Mouse (Mus musculus) forebrain, embryonic 12.5 days (tissue): ENCODE data around the gene Zbtb20. TPM values are rescaled to one million over a fixed set of nuclear protein-coding genes. Genes with fewer than 3 reads are reported as not detected.

Source experiments
- ATAC-seq: fragments of 200-750 bp; cut with Nextera tagmentation; 2 replicates; pipeline ENCODE4 v1.8.0; 2017; ENCODE audit warnings: moderate TSS enrichment; ENCODE audit not compliant: low FRiP score
- H3K27ac ChIP-seq: fragments of 300-500 bp; sonication (generic); 2 replicates; pipeline ENCODE4 v1.5.1; 2016; ENCODE audit warnings: mild to moderate bottlenecking
- H3K27me3 ChIP-seq: fragments of 300-500 bp; sonication (generic); 2 replicates; pipeline ENCODE4 v1.6.1; 2016; ENCODE audit warnings: mild to moderate bottlenecking
- H3K36me3 ChIP-seq: fragments of 300-500 bp; sonication (generic); replicated peaks from 2 replicates; pipeline ENCODE4 v1.6.1; 2016; ENCODE audit warnings: mild to moderate bottlenecking
- H3K4me1 ChIP-seq: fragments of 300-500 bp; sonication (generic); 2 replicates; pipeline ENCODE4 v1.6.1; 2016
- H3K4me2 ChIP-seq: fragments of 300-500 bp; sonication (generic); 2 replicates; pipeline ENCODE4 v1.6.1; 2016; ENCODE audit warnings: mild to moderate bottlenecking, moderate library complexity
- H3K4me3 ChIP-seq: fragments of 300-500 bp; sonication (generic); replicated peaks from 2 replicates; pipeline ENCODE4 v1.5.1; 2016; ENCODE audit warnings: mild to moderate bottlenecking
- H3K9ac ChIP-seq: fragments of 300-500 bp; sonication (generic); 2 replicates; pipeline ENCODE4 v1.6.1; 2016; ENCODE audit warnings: mild to moderate bottlenecking
- H3K9me3 ChIP-seq: fragments of 300-500 bp; sonication (generic); 2 replicates; pipeline ENCODE4 v1.6.1; 2016
- WGBS: fragments of 180-500 bp; shearing (Covaris S2); methylation state at CpG from one replicate; pipeline ENCODE4 v1.1.7; 2016; 5-methylcytosine and 5-hydroxymethylcytosine counted together
- polyA plus RNA-seq: library from polyadenylated mRNA; unstranded; fragments of >200 nt; fragmentation: Nextera tagmentation; extraction: Ambion mirVana; gene quantifications from 2 replicates; pipeline ENCODE4 v1.2.1, GENCODE M21; 2016

Gene Zbtb20
- polyA plus RNA-seq, 1 experiment from 2014 or later = 73.6 TPM

DNA sequence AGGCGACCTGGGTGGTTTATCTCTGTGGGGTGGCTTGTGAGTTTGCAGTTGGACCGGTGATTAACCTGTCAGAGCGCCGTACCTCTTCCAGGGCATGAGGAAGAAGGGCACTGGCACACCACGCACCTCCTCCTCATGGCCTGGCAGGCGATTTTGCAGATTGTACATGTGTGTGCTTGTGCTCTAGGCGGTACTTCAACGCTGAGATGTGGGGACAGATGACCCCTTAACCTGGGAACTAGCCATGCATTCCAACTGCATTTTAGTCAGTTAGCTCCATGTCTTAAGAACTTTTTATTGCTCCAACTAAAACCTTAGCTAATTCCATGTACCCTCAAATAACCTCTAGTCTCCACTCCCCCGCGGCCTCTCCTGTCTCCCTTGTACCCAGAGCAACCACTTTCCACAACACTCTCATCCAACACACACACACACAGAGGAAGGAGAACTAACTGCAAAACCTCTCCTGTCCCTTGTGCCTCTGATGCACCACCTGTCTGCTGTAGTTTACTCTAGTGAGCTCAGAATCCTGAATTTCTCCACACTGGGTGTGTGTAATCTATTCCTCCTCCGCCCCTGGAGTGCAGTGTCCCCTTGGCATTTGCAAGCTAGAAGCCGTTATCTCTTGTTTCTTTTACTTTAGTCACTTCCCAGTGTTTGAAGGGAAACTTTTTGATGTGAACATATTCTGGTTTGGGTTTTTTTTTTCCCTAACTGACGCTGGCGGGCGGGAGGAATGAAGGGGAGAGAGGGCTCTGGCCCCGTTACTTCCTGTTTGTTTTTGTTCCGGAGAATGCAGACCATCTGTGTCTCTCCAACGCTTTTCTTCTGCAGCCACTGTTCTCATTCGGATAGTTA, 671.9 kb downstream of the Zbtb20 start:
- Histone ChIP-seq H3K4me3 (no peak overlapping the region), H3K27me3 (no peaks in the 10 kb centered on the region), H3K4me2 (no peak overlapping the region), H3K9ac (peak overlapping the region; percentile 2; the same call in 1 of the 2 replicates), H3K27ac (0 out of 2 replicates have a peak overlapping the region, but pooled peaks have one; percentile 50), H3K9me3 (no peaks in the 10 kb centered on the region), H3K4me1 (peaks cover 43% of the 10 kb centered on the region), H3K36me3 (no peaks in the 10 kb centered on the region)
- 45% methylated on average over 19 of the region's 19 CpGs for WGBS
- peak; percentile 59; the same call in 1 of the 2 replicates for ATAC-seq

- Histone ChIP-seq H3K27ac (peak overlapping the region; percentile 9; the same call in 1 of the 2 replicates), H3K9ac (no peak overlapping the region), H3K4me3 (no peak overlapping the region), H3K27me3 (no peaks in the 10 kb centered on the region), H3K4me1 (peaks cover 47% of the 10 kb centered on the region), H3K4me2 (no peak overlapping the region), H3K9me3 (no peaks in the 10 kb centered on the region), H3K36me3 (no peaks in the 10 kb centered on the region)
- no peak for ATAC-seq
- WGBS = 73% methylated on average over 5 of the region's 5 CpGs
Measured at GRCm38 (mm10) chr16:43548774-43549173, 673.1 kb downstream of the Zbtb20 start.

DNA sequence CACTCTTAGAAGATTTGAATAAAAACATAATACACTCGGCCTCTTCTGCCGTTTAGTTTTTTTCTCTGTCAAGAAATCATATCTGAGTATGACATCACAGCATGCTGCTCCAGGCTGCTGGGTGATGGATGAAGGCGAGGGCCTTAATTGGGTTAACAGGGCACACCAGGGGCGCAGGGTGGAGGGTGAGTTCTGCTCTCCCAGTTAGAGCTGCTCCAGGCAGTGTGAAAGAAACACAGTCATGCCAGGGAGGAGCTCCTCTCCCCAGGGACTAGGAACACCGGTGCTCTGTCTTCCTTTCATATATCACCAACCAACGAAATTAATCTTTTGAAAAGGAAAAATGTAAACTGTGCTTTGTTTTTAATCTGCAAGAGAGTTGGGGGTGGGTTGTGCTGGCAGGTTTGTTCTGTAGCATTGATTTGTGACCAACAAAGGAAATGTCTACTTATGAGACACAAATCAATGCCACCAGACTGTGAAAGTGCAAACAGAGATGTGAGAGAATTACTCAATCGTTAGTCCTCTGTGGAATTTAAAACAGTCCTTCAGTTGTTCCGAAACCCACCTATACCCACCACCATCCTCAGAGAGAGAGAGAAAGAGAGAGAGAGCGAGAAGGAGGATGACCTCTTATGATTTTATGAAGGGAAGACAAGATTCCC, 673.9 kb downstream of the Zbtb20 start:
- no peaks in the 10 kb centered on the region for H3K36me3 ChIP-seq
- peak overlapping the region; percentile 19; the same call in 1 of the 2 replicates for H3K27ac ChIP-seq
- no peak overlapping the region for H3K9ac ChIP-seq
- H3K27me3 ChIP-seq = no peaks in the 10 kb centered on the region
- peak; percentile 31; the same call in 1 of the 2 replicates for ATAC-seq
- peaks cover 47% of the 10 kb centered on the region for H3K4me1 ChIP-seq
- H3K9me3 ChIP-seq = no peaks in the 10 kb centered on the region
- no peak overlapping the region for H3K4me3 ChIP-seq
- H3K4me2 ChIP-seq = no peak overlapping the region
- WGBS = 45% methylated on average over 9 of the region's 9 CpGs

DNA sequence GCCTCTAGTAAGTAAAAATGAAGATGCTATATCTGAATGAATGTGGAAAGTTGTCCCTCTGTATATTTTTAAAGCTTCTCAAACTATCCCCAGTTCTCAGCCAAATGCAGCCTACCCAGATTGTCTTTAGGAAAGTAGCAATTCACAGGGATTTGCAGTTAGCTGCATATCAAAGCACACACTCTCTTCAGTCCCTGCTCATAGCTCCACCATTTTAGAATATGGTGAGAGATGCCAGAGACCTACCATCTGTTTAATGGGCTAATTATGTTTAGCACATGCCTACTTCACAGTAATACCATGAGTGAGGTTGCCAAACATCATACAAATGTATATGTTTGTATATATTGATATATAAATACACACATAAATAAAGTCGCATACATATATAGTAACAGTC, 676.8 kb downstream of the Zbtb20 start:
- no peaks in the 10 kb centered on the region for H3K36me3 ChIP-seq
- H3K4me2 ChIP-seq = no peak overlapping the region
- H3K27me3 ChIP-seq = no peaks in the 10 kb centered on the region
- H3K4me1 ChIP-seq = peaks cover 32% of the 10 kb centered on the region
- 96% methylated on average over 1 of the region's 1 CpGs for WGBS
- H3K27ac ChIP-seq = no peak overlapping the region
- ATAC-seq = no peak
- H3K9me3 ChIP-seq = no peaks in the 10 kb centered on the region
- H3K9ac ChIP-seq = no peak overlapping the region
- no peak overlapping the region for H3K4me3 ChIP-seq

DNA sequence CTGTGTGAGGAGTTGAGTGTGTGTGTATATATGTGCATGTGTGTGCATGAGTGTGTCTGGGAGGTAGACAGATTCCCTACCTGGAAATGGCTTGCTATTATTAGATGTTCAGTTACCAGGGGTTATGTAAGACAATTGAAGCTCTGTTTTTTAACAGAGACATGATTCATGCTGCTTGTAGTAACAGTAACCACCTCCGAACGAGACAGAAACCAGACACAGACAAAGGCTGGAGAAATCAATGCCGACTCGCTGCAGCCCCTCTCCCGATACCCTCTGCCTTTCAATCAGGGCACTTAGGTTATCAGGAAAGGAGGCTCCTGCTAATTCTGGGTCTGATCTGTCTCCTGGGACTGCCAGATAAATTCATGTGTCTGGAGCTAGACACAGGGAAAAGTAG, 681.7 kb downstream of the Zbtb20 start:
- Histone ChIP-seq H3K4me3 (no peak overlapping the region), H3K9me3 (no peaks in the 10 kb centered on the region), H3K27me3 (no peaks in the 10 kb centered on the region), H3K36me3 (no peaks in the 10 kb centered on the region), H3K4me1 (peaks cover 9% of the 10 kb centered on the region; the same call in 1 of the 2 replicates), H3K9ac (no peak overlapping the region), H3K27ac (0 out of 2 replicates have a peak overlapping the region, but pooled peaks have one; percentile 42), H3K4me2 (no peak overlapping the region)
- 69% methylated on average over 5 of the region's 5 CpGs for WGBS
- ATAC-seq = no peak

DNA sequence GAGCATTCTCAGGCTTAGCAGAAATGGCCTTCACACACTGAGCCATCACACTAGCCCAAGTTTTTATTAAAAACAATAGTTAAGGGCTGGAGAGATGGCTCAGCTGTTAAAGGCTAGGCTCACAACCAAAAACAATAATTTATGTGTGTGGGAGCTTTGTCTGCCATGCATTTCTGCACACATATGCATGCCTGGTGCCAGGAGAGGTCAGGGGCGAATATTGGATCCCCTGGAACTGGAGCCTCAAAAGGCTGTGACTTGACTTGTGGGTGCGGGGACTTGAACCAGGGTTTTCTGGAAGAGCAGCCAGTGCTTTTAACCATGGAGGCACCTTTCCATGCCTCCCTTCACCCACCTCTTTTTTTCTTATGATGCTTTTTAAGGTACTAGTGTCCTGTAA, 685.6 kb downstream of the Zbtb20 start:
- H3K9ac ChIP-seq = no peak overlapping the region
- H3K4me3 ChIP-seq = no peak overlapping the region
- ATAC-seq = no peak
- H3K4me2 ChIP-seq = no peak overlapping the region
- WGBS = 94% methylated on average over 2 of the region's 2 CpGs
- H3K9me3 ChIP-seq = no peaks in the 10 kb centered on the region
- no peaks in the 10 kb centered on the region for H3K36me3 ChIP-seq
- H3K4me1 ChIP-seq = peaks cover 5% of the 10 kb centered on the region; the same call in 1 of the 2 replicates
- no peak overlapping the region for H3K27ac ChIP-seq
- H3K27me3 ChIP-seq = no peaks in the 10 kb centered on the region

GRCm38 (mm10) chr16:43561956-43562355, 686.3 kb downstream of the Zbtb20 start:
- peaks cover 5% of the 10 kb centered on the region; the same call in 1 of the 2 replicates for H3K4me1 ChIP-seq
- no peaks in the 10 kb centered on the region for H3K9me3 ChIP-seq
- ATAC-seq = no peak
- H3K9ac ChIP-seq = no peak overlapping the region
- H3K27ac ChIP-seq = no peak overlapping the region
- no peaks in the 10 kb centered on the region for H3K27me3 ChIP-seq
- no peak overlapping the region for H3K4me3 ChIP-seq
- H3K36me3 ChIP-seq = no peaks in the 10 kb centered on the region
- no peak overlapping the region for H3K4me2 ChIP-seq
- WGBS = 90% methylated on average over 4 of the region's 4 CpGs

- WGBS = 84% methylated on average over 4 of the region's 4 CpGs
- no peak overlapping the region for H3K27ac ChIP-seq
- no peaks in the 10 kb centered on the region for H3K27me3 ChIP-seq
- H3K9me3 ChIP-seq = no peaks in the 10 kb centered on the region
- ATAC-seq = no peak
- H3K9ac ChIP-seq = no peak overlapping the region
- peaks cover 8% of the 10 kb centered on the region for H3K36me3 ChIP-seq
- H3K4me1 ChIP-seq = no peaks in the 10 kb centered on the region
- no peak overlapping the region for H3K4me2 ChIP-seq
- no peak overlapping the region for H3K4me3 ChIP-seq
Measured at GRCm38 (mm10) chr16:43565872-43566271, 690.2 kb downstream of the Zbtb20 start.

DNA sequence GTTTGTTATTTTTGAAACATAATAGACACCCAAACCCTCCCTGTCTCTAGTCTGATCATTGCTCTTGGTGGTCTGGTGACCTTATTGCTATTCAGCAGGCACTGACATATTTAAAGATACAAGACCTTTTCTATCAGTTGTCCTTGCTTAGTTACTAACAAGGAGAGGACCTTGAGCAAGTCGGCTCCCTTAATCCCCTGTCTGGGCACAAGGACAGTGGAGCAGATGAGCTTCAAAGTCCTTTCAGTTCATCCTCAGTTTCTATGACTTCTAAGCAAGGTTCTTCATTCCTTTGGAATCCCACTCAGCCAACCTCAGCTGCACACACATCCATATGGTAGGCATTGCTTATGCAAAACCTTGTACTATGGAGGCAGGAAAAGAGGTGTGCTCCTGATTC, 690.8 kb downstream of the Zbtb20 start:
- H3K4me3 ChIP-seq = no peak overlapping the region
- peaks cover 14% of the 10 kb centered on the region for H3K36me3 ChIP-seq
- 87% methylated on average over 1 of the region's 1 CpGs for WGBS
- no peak overlapping the region for H3K27ac ChIP-seq
- ATAC-seq = no peak
- no peaks in the 10 kb centered on the region for H3K9me3 ChIP-seq
- no peaks in the 10 kb centered on the region for H3K27me3 ChIP-seq
- no peaks in the 10 kb centered on the region for H3K4me1 ChIP-seq
- H3K4me2 ChIP-seq = no peak overlapping the region
- no peak overlapping the region for H3K9ac ChIP-seq

- Histone ChIP-seq H3K4me1 (peaks cover 42% of the 10 kb centered on the region), H3K4me3 (no peak overlapping the region), H3K27me3 (no peaks in the 10 kb centered on the region), H3K9ac (no peak overlapping the region), H3K36me3 (peaks cover 23% of the 10 kb centered on the region), H3K27ac (no peak overlapping the region), H3K4me2 (no peak overlapping the region), H3K9me3 (no peaks in the 10 kb centered on the region)
- no peak for ATAC-seq
- WGBS = 89% methylated on average over 16 of the region's 16 CpGs
Measured at GRCm38 (mm10) chr16:43571376-43572081, 695.8 kb downstream of the Zbtb20 start.

DNA sequence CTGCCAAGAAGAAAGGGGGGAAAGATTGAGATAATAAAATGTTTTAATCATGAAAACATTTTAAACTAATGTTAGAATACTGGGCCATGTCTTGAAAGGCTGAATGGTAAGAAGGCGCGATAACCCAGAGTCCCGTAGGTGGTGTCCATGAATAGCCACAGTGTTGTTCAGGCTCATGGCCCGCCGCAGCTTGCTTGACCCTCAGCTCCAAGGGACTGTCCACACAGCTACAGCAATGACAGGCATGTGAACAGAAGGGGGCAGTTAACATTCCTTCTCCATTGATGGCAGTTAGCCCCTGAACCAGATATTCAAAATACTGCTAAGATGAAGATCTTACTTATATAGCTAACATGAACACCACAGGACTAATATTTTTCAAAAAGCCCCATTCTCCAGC, 696.5 kb downstream of the Zbtb20 start:
- H3K4me3 ChIP-seq = no peak overlapping the region
- H3K9me3 ChIP-seq = no peaks in the 10 kb centered on the region
- no peak overlapping the region for H3K9ac ChIP-seq
- H3K36me3 ChIP-seq = peaks cover 23% of the 10 kb centered on the region
- H3K27ac ChIP-seq = peak overlapping the region; percentile 85
- 87% methylated on average over 5 of the region's 5 CpGs for WGBS
- ATAC-seq = no peak
- H3K27me3 ChIP-seq = no peaks in the 10 kb centered on the region
- no peak overlapping the region for H3K4me2 ChIP-seq
- peaks cover 47% of the 10 kb centered on the region for H3K4me1 ChIP-seq

GRCm38 (mm10) chr16:43572766-43573165, 697.1 kb downstream of the Zbtb20 start:
- WGBS = 41% methylated on average over 10 of the region's 10 CpGs
- no peaks in the 10 kb centered on the region for H3K9me3 ChIP-seq
- no peaks in the 10 kb centered on the region for H3K27me3 ChIP-seq
- H3K4me2 ChIP-seq = no peak overlapping the region
- H3K4me1 ChIP-seq = peaks cover 53% of the 10 kb centered on the region
- H3K36me3 ChIP-seq = peaks cover 23% of the 10 kb centered on the region
- no peak overlapping the region for H3K4me3 ChIP-seq
- H3K9ac ChIP-seq = 0 out of 2 replicates have a peak overlapping the region, but pooled peaks have one; percentile 12
- H3K27ac ChIP-seq = peak overlapping the region; percentile 85
- ATAC-seq = no peak; the same call in 1 of the 2 replicates
